Mouse (Mus musculus): ENCODE measurements around the gene Smpd4.

DNA sequence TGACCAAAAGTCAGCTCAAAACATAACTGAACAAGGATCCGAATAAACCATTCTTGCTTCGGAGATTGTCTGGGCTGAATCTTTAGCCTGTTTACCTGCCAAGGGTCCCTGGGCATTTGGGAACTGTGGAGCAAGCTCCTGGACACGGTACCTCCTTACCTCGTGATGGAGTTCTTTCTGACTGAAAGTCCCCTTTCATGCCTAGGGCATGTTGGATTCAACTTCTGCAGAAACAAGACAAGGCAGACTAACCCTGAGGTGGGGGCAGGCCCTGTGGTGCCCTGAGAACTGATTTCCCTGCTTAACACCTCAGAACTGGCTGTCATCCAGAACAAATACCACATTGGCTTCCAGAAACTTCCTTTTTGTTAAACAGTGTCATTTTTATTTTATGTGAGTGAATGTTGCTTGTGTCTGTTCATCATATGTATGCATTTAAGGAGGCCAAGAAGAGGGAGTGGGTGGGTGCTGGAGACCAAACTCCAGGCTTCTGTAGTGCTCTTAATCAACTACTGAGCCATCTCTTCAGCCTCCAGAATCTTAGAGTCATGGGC, 24.4 kb downstream of the Smpd4 start:
- TF ChIP-seq CTCF (conservative IDR thresholded peaks at IDR 0.05 in 1 of 2, IDR thresholded peaks at IDR 0.05 in 1 of 2; ENCODE audit: low read depth in 2 of 2, low read length in 2 of 2) (no peak), UBTF (IDR thresholded peaks at IDR 0.05; ENCODE audit: low read depth, low read length) (no peak), GABPA (IDR thresholded peaks at IDR 0.05; ENCODE audit: insufficient replicate concordance, low read depth, low read length) (no peak), USF1 (IDR thresholded peaks at IDR 0.05; ENCODE audit: low read depth, low read length) (no peak)

All from CH12.LX (cell line).